Mouse (Mus musculus): Measurements from ENCODE around the gene Wbp2. TPM values are rescaled to one million over a fixed set of nuclear protein-coding genes. Genes with fewer than 3 reads are reported as not detected.
"Not testable (repeated sequence)": the region's sequence is repeated elsewhere in the genome, so short reads cannot be mapped to it uniquely, and the experiment has no call there.

Gene Wbp2
- total RNA-seq, 2 experiments from 2014 or later, result 15.6 to 42.4 TPM

- ATAC-seq (replicated peaks; ENCODE audit: poor library complexity), result peak; percentile 67
Measured at GRCm38 (mm10) chr11:116093771-116094565, 7.2 kb upstream of the Wbp2 start.

GRCm38 (mm10) chr11:116092959-116093358 is 6.2 kb upstream of the Wbp2 start:
- not testable (repeated sequence) for ATAC-seq (replicated peaks; ENCODE audit: poor library complexity)

DNA sequence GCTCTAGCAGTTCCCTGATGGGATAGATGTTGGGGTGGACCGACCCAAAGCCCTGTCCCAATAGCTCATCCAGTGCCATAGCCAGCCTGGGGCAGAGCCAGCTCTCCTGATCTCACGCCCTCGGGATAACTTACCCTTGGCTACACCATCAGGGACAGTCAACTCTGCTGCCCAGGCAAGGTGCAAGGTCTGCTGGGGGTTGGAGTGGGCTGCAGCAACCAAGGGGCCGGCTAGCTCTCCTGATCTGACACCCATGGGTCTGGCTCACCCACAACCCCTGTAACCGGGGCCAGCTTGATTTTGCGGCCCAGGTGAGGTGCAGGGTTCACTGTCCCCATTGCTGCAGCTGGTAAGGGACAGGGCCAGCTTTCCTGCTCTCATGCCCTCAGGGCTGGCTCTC is 4.8 kb upstream of the Wbp2 start:
- no peak for ATAC-seq (replicated peaks; ENCODE audit: poor library complexity)

GRCm38 (mm10) chr11:116089545-116089944 is 2.8 kb upstream of the Wbp2 start:
- no peak for ATAC-seq (replicated peaks; ENCODE audit: poor library complexity)

DNA sequence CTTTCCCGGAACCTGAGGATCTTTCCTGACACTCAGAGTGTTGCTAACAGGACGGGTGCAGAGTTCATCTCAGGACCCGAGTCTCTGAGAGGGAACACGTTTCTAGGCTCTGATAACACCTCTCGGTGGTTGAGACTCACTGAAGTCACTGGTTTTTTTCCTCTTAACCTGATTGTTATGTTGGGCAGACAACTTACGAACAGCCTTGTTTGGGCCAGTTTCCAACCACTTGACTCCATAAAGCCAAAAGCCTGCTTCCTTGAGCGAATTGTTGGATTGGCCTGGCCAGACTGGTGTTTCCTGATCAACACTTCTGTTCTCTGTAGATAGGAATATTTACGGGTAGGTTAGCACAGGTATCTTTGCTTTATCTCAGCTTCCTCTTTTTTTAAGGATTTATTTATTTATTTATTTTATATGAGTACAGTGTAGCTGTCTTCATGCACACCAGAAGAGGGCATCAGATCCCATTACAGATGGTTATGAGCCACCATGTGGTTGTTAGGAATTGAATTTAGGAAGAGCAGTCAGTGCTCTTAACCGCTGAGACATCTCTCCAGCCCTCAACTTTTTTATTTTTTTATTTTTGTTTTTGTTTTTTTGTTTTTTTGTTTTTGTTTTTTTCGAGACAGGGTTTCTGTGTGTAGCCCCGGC is 2.1 kb upstream of the Wbp2 start:
- peak; percentile 9; the same call in 1 of the 2 replicates for ATAC-seq (replicated peaks; ENCODE audit: poor library complexity)

DNA sequence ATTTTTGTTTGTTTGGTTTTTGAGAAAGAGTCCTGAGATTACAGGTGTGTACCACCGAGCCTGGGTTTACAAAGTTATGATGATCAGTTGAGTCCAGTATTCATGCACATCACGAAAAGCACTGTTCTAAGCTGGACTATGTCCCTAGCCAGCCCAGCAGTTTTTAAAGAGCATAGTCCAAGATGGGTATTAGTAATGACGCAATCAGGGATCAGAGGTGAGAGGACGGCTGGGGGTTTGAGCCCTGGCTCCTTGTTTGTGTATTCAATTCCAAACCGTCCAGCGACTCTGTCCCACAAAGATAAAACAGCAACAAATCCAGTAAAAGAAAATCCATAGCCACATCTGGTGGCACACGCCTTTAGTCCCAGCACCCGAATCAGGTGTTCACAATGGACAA is 1.4 kb upstream of the Wbp2 start:
- ATAC-seq (replicated peaks; ENCODE audit: poor library complexity), result no peak

GRCm38 (mm10) chr11:116087194-116088130 is 667 bp upstream of the Wbp2 start:
- ATAC-seq (replicated peaks; ENCODE audit: poor library complexity), result peak; percentile 58

GRCm38 (mm10) chr11:116084166-116084565 is 2.6 kb downstream of the Wbp2 start:
- ATAC-seq (replicated peaks; ENCODE audit: poor library complexity), result peak; percentile 8; the same call in 1 of the 2 replicates

DNA sequence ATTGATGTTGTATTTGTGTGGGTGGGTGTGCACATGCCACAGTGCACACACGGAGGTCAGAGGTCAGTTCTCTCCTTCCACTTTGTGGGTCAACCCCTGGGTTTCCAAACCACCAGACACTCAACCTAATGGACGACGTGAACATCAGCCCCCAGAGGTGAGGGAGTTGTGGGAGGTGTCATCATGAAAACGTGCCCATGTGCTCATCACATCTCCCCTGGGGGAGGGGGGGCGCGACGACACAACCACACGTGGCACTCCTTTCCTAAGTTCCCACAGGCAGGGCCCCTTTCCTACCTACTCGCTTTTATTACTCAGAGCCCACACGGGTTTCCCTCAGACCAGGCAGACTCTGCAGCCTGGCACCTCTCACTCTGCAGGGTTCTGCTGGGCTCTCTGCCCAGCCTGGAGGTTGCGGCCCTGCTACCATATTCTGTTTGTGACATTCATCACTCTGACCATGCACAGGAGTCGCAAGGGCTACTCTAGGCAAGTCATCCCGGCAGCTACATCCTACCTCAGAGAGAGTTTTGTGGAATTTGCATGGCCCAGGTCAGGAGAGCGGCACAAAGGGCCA is 3.6 kb downstream of the Wbp2 start:
- no peak for ATAC-seq (replicated peaks; ENCODE audit: poor library complexity)

DNA sequence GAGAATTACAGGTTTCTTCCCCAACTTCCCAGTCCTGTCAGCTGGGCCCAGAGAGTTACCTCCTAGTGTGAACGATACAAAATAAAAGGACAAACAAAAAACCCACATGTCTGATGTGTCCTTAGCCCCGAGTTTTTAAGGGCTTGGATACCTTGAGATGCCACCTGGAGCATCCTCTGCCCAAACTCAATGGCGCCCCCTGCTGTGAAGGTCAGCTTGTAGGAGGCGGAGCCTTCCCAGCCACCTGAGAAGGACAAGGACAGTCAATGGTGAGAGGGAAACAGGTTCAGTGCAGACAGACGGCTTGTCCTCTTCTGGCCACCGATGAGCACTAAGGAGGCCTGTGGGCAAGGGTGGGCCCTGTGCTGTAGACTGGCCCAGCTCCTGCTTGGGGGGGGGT is 5.7 kb downstream of the Wbp2 start:
- ATAC-seq (replicated peaks; ENCODE audit: poor library complexity), result no peak

GRCm38 (mm10) chr11:116079511-116079910 is 7.3 kb downstream of the Wbp2 start:
- ATAC-seq (replicated peaks; ENCODE audit: poor library complexity), result no peak

DNA sequence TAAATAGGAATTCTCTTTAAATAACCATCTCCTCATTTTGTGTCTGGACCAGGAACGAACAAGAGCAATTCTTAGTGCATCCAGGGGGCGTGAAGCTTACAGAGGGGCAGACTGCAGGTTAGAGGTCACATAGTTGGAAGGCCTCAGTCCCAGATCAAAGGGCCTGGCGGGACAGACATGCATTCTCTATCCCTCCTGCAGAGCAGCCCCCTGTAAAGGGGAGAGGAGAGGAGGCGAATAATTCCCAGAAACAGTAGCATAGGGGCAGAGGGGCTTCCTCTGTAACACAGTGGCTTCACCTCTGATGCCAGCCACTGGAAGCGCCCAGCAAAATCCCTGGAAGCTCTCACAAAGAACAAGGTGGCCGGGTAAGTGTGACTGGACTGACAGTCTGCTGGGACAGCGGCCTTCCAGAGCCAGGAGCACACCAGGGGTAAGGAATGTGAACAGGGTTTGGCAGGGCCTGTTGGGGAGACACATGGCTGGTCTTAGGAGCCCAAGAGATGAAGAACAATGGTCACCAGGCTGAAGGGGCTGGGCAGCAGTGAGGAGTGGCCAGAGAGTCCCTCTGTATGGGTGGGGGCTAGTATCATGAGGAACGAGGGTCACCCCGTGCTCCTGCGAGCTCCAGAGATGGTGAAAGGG is 8.0 kb downstream of the Wbp2 start:
- no peak for ATAC-seq (replicated peaks; ENCODE audit: poor library complexity)

GRCm38 (mm10) chr11:116078221-116078620 is 8.6 kb downstream of the Wbp2 start:
- ATAC-seq (replicated peaks; ENCODE audit: poor library complexity), result peak; percentile 47

DNA sequence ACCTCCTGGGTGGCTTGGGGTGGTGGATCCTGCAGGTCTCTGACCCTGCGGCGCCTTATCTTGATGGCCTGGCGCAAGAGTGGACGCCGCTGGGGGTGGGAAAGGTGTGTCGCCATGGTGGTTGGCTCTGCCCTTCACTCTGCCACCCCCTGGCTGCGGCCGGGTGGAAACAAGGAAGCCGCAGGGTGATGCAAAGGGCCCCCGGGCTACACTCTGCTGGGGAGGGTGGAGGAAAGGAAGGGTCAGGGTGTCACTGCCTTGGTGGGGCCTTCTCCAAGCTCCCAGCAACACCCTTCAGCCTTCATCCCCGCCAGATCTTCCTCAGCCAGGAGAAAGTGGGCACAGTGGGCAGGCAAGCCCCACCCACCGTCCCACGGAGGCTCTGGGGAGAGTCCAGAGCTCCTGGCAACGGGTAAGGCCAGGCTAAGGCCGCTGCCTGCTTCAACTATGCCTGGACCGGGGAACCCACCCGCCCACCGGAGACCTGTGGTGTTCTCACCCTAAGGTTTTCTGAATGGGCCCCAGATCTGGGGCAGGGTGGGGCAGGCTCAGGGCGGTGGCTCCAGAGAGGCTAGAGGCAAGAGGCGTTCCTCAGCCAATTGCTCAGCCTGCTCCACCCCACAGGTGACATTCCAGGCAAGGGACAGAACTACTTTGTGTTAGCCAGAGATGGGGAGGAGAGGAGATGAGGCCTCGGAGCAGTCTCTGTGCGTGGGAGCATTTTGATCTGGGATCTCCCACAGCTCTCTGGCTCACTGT is 9.2 kb downstream of the Wbp2 start, which contains the start of gene Unc13d:
Unc13d (minus strand) TSS at position 516 of the 759 bp plus-strand sequence.
- peak; percentile 62 for ATAC-seq (replicated peaks; ENCODE audit: poor library complexity)

DNA sequence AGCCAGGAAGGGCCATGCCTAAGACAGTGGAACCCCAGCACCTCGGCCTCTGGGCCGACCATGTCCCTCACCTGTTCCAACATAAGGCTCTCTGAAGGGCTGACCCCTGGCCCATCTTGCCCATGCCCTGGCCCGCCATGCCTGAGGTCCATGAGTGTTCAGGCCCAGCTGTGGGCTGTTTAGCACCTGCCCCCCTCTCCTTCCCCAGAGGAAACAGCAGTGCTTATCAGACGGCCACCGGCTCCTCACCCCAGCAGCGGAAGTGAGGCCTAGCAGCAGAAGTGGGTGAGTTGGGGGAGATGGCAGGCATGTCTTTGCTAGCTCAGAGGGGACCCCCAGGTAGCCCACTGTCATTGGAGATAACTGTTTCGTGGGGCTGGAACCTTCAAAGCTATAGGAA is 10.0 kb downstream of the Wbp2 start:
- peak; percentile 45 for ATAC-seq (replicated peaks; ENCODE audit: poor library complexity)

DNA sequence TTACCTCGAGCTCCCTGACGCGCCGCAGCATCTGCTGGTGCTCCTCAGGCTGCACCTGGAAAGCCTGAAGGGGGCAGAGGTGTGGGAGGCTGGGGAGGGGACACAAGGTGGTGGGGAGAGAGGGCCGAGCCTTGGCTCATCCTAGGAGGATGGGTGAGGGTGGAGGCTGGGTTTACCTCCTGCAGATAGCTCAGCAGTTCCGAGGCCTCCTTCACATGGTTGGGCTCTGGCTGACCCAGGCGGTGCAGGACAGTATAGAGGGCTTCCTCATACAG is 10.6 kb downstream of the Wbp2 start:
- no peak for ATAC-seq (replicated peaks; ENCODE audit: poor library complexity)

DNA sequence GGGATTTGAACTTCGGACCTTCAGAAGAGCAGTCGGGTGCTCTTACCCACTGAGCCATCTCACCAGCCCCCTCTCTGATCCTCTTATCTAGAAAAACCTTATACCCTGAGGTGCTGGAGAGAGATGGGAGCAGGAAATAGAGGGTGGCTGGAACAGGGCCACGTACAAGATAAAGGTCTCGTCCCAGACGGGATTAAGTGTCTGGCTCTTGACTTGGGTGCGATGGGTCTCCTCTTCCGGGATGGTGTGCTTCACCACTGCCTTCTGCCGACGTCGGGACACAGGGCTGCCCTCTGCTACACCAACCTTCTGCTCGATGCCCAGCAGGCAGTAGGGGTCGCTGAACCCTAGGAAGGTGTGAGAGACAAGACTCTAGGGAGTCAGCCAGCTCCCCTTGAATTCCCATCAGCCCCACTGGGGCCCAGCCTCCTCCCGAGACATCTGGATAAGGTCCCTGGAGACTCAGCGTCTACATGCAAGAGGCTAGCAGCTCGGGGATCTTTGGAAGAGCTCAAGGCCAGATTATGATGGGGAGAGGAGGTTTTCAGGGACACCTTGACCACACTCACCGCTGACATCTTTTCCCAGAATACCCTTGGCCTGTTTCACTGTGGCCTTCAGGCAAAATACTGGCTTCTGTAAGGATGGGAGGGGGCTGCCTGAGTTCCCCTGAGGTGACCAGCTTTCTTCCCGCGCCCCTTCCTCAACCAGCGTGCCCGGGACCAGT is 11.1 kb downstream of the Wbp2 start:
- ATAC-seq (replicated peaks; ENCODE audit: poor library complexity), result peak; percentile 37

- no peak for ATAC-seq (replicated peaks; ENCODE audit: poor library complexity)
Measured at GRCm38 (mm10) chr11:116074436-116074991, 12.3 kb downstream of the Wbp2 start.

DNA sequence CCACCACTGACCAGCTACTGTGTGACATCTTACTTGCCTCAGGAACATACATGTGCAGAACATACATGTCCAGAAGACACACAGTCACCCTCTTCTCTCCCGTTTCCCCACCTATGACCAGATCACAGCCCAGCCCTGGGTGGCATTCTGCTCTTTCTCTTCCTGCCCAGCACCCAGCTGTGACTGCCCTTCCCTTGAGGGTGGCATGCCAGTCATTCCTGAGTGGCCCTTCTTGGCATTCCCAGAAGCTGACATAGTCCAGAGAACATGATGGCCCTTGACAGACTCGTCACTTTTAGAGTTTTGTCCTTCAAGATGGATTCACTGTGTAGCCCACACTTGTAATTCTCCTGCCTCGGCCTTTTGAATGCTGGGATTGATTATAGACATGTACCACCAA is 14.2 kb downstream of the Wbp2 start:
- ATAC-seq (replicated peaks; ENCODE audit: poor library complexity), result no peak
